Mouse (Mus musculus): Measurements from ENCODE around the gene Atp6v0c. TPM values are rescaled to one million over a fixed set of nuclear protein-coding genes. Genes with fewer than 3 reads are reported as not detected.

Gene Atp6v0c
- polyA plus RNA-seq, 1 experiment from 2014 or later, result 783 TPM

- Histone ChIP-seq H3K4me2 (ENCODE audit: low read depth, low read length) (peak overlapping the region; percentile 87), H3K27ac (ENCODE audit: low read length) (no peak overlapping the region), H3K9me3 (ENCODE audit: control insufficient read depth, low read length) (no peaks in the 10 kb centered on the region), H3K4me3 (ENCODE audit: low read length) (peak overlapping the region; percentile 50), H3K27me3 (replicated peaks; ENCODE audit: control insufficient read depth, insufficient read depth, low read length) (no peaks in the 10 kb centered on the region), H3K4me1 (ENCODE audit: control insufficient read depth, insufficient read depth, low read length) (peaks cover 8% of the 10 kb centered on the region; the same call in 1 of the 2 replicates), H3K9ac (ENCODE audit: low read depth, low read length) (peak overlapping the region; percentile 69), H3K36me3 (ENCODE audit: control insufficient read depth, insufficient read depth, low read length) (peaks cover 3% of the 10 kb centered on the region; the same call in 1 of the 2 replicates)
- under 1% methylated on average over 26 of the region's 26 CpGs for whole genome bisulfite sequencing
- peak; percentile 94 for ATAC-seq
Observed at GRCm38 (mm10) chr17:24151890-24152563, 17.5 kb downstream of the Atp6v0c start.

GRCm38 (mm10) chr17:24151382-24151781 is 18.1 kb downstream of the Atp6v0c start:
- Histone ChIP-seq H3K27ac (ENCODE audit: low read length) (no peak overlapping the region), H3K36me3 (ENCODE audit: control insufficient read depth, insufficient read depth, low read length) (peaks cover 3% of the 10 kb centered on the region; the same call in 1 of the 2 replicates), H3K4me2 (ENCODE audit: low read depth, low read length) (peak overlapping the region; percentile 87), H3K9ac (ENCODE audit: low read depth, low read length) (peak overlapping the region; percentile 69; the same call in 1 of the 2 replicates), H3K27me3 (replicated peaks; ENCODE audit: control insufficient read depth, insufficient read depth, low read length) (no peaks in the 10 kb centered on the region), H3K4me3 (ENCODE audit: low read length) (peak overlapping the region; percentile 50; the same call in 1 of the 2 replicates), H3K4me1 (ENCODE audit: control insufficient read depth, insufficient read depth, low read length) (peaks cover 8% of the 10 kb centered on the region; the same call in 1 of the 2 replicates), H3K9me3 (ENCODE audit: control insufficient read depth, low read length) (no peaks in the 10 kb centered on the region)
- ATAC-seq, result no peak
- WGBS, result 15% methylated on average over 7 of the region's 7 CpGs

- ATAC-seq, result no peak
- H3K4me3 ChIP-seq (ENCODE audit: low read length), result peak within 1 kb of the TSS; percentile 50
- H3K9ac ChIP-seq (ENCODE audit: low read depth, low read length), result peak within 1 kb of the TSS; percentile 69
- H3K36me3 ChIP-seq (ENCODE audit: control insufficient read depth, insufficient read depth, low read length), result peaks cover 3% of the 10 kb centered on the region; the same call in 1 of the 2 replicates
- no peak within 1 kb of the TSS for H3K27ac ChIP-seq (ENCODE audit: low read length)
- WGBS, result 83% methylated on average over 2 of the region's 2 CpGs
- H3K4me2 ChIP-seq (ENCODE audit: low read depth, low read length), result peak within 1 kb of the TSS; percentile 87
- H3K27me3 ChIP-seq (replicated peaks; ENCODE audit: control insufficient read depth, insufficient read depth, low read length), result no peaks in the 10 kb centered on the region
- peaks cover 8% of the 10 kb centered on the region; the same call in 1 of the 2 replicates for H3K4me1 ChIP-seq (ENCODE audit: control insufficient read depth, insufficient read depth, low read length)
- H3K9me3 ChIP-seq (ENCODE audit: control insufficient read depth, low read length), result no peaks in the 10 kb centered on the region
Observed at GRCm38 (mm10) chr17:24150824-24151223, 18.7 kb downstream of the Atp6v0c start, which contains the start of gene Pdpk1. Pdpk1 (minus strand) TSS chr17:24150924.

- H3K27ac ChIP-seq (ENCODE audit: low read length), result no peak overlapping the region
- ATAC-seq, result no peak
- no peak overlapping the region for H3K4me2 ChIP-seq (ENCODE audit: low read depth, low read length)
- H3K9me3 ChIP-seq (ENCODE audit: control insufficient read depth, low read length), result no peaks in the 10 kb centered on the region
- no peak overlapping the region for H3K4me3 ChIP-seq (ENCODE audit: low read length)
- peaks cover 8% of the 10 kb centered on the region; the same call in 1 of the 2 replicates for H3K4me1 ChIP-seq (ENCODE audit: control insufficient read depth, insufficient read depth, low read length)
- no peaks in the 10 kb centered on the region for H3K27me3 ChIP-seq (replicated peaks; ENCODE audit: control insufficient read depth, insufficient read depth, low read length)
- WGBS, result 88% methylated on average over 7 of the region's 7 CpGs
- H3K36me3 ChIP-seq (ENCODE audit: control insufficient read depth, insufficient read depth, low read length), result no peaks in the 10 kb centered on the region
- H3K9ac ChIP-seq (ENCODE audit: low read depth, low read length), result no peak overlapping the region
Observed at GRCm38 (mm10) chr17:24149421-24149820, 20.1 kb downstream of the Atp6v0c start.

- Histone ChIP-seq H3K27ac (ENCODE audit: low read length) (no peak overlapping the region), H3K4me2 (ENCODE audit: low read depth, low read length) (no peak overlapping the region), H3K27me3 (replicated peaks; ENCODE audit: control insufficient read depth, insufficient read depth, low read length) (no peaks in the 10 kb centered on the region), H3K4me1 (ENCODE audit: control insufficient read depth, insufficient read depth, low read length) (peaks cover 19% of the 10 kb centered on the region), H3K36me3 (ENCODE audit: control insufficient read depth, insufficient read depth, low read length) (no peaks in the 10 kb centered on the region), H3K9ac (ENCODE audit: low read depth, low read length) (no peak overlapping the region), H3K4me3 (ENCODE audit: low read length) (no peak overlapping the region), H3K9me3 (ENCODE audit: control insufficient read depth, low read length) (no peaks in the 10 kb centered on the region)
- no peak for ATAC-seq
- WGBS, result 42% methylated on average over 2 of the region's 2 CpGs
Observed at GRCm38 (mm10) chr17:24142897-24143296, 26.6 kb downstream of the Atp6v0c start.

- under 1% methylated on average over 53 of the region's 57 CpGs for WGBS
- H3K4me2 ChIP-seq (ENCODE audit: low read depth, low read length), result peak overlapping the region; percentile 68
Observed at GRCm38 (mm10) chr17:24141425-24141920, 28.0 kb downstream of the Atp6v0c start.

GRCm38 (mm10) chr17:24140845-24141424 is 28.6 kb downstream of the Atp6v0c start:
- peak overlapping the region; percentile 94 for H3K9ac ChIP-seq (ENCODE audit: low read depth, low read length)
- peak overlapping the region; percentile 87 for H3K27ac ChIP-seq (ENCODE audit: low read length)
- peak overlapping the region; percentile 97 for H3K4me3 ChIP-seq (ENCODE audit: low read length)
- H3K36me3 ChIP-seq (ENCODE audit: control insufficient read depth, insufficient read depth, low read length), result no peaks in the 10 kb centered on the region
- under 1% methylated on average over 37 of the region's 43 CpGs for WGBS
- no peaks in the 10 kb centered on the region for H3K27me3 ChIP-seq (replicated peaks; ENCODE audit: control insufficient read depth, insufficient read depth, low read length)
- peak overlapping the region; percentile 68 for H3K4me2 ChIP-seq (ENCODE audit: low read depth, low read length)
- ATAC-seq, result peak; percentile 78
- H3K4me1 ChIP-seq (ENCODE audit: control insufficient read depth, insufficient read depth, low read length), result peaks cover 23% of the 10 kb centered on the region
- no peaks in the 10 kb centered on the region for H3K9me3 ChIP-seq (ENCODE audit: control insufficient read depth, low read length)

More at GRCm38 (mm10) chr17:24141425-24141920, 28.0 kb downstream of the Atp6v0c start:
- Histone ChIP-seq H3K4me1 (ENCODE audit: control insufficient read depth, insufficient read depth, low read length) (peaks cover 23% of the 10 kb centered on the region), H3K4me3 (ENCODE audit: low read length) (peak overlapping the region; percentile 97), H3K27ac (ENCODE audit: low read length) (peak overlapping the region; percentile 87), H3K9ac (ENCODE audit: low read depth, low read length) (peak overlapping the region; percentile 94), H3K36me3 (ENCODE audit: control insufficient read depth, insufficient read depth, low read length) (no peaks in the 10 kb centered on the region), H3K9me3 (ENCODE audit: control insufficient read depth, low read length) (no peaks in the 10 kb centered on the region), H3K27me3 (replicated peaks; ENCODE audit: control insufficient read depth, insufficient read depth, low read length) (no peaks in the 10 kb centered on the region)
- peak; percentile 98 for ATAC-seq

- WGBS, result 79% methylated on average over 4 of the region's 4 CpGs
- peaks cover 23% of the 10 kb centered on the region for H3K4me1 ChIP-seq (ENCODE audit: control insufficient read depth, insufficient read depth, low read length)
- ATAC-seq, result no peak
- H3K27me3 ChIP-seq (replicated peaks; ENCODE audit: control insufficient read depth, insufficient read depth, low read length), result no peaks in the 10 kb centered on the region
- H3K36me3 ChIP-seq (ENCODE audit: control insufficient read depth, insufficient read depth, low read length), result no peaks in the 10 kb centered on the region
- H3K4me3 ChIP-seq (ENCODE audit: low read length), result 0 out of 2 replicates have a peak overlapping the region, but pooled peaks have one; percentile 97
- peak overlapping the region; percentile 68 for H3K4me2 ChIP-seq (ENCODE audit: low read depth, low read length)
- no peaks in the 10 kb centered on the region for H3K9me3 ChIP-seq (ENCODE audit: control insufficient read depth, low read length)
- H3K9ac ChIP-seq (ENCODE audit: low read depth, low read length), result peak overlapping the region; percentile 94; the same call in 1 of the 2 replicates
- no peak overlapping the region for H3K27ac ChIP-seq (ENCODE audit: low read length)
Observed at GRCm38 (mm10) chr17:24139968-24140367, 29.5 kb downstream of the Atp6v0c start.

- no peaks in the 10 kb centered on the region for H3K9me3 ChIP-seq (ENCODE audit: control insufficient read depth, low read length)
- H3K27ac ChIP-seq (ENCODE audit: low read length), result no peak overlapping the region
- no peak overlapping the region; the same call in 1 of the 2 replicates for H3K4me2 ChIP-seq (ENCODE audit: low read depth, low read length)
- no peaks in the 10 kb centered on the region for H3K36me3 ChIP-seq (ENCODE audit: control insufficient read depth, insufficient read depth, low read length)
- WGBS, result 81% methylated on average over 3 of the region's 3 CpGs
- H3K27me3 ChIP-seq (replicated peaks; ENCODE audit: control insufficient read depth, insufficient read depth, low read length), result no peaks in the 10 kb centered on the region
- ATAC-seq, result no peak
- H3K4me1 ChIP-seq (ENCODE audit: control insufficient read depth, insufficient read depth, low read length), result peaks cover 23% of the 10 kb centered on the region
- no peak overlapping the region for H3K4me3 ChIP-seq (ENCODE audit: low read length)
- no peak overlapping the region for H3K9ac ChIP-seq (ENCODE audit: low read depth, low read length)
Observed at GRCm38 (mm10) chr17:24139256-24139655, 30.2 kb downstream of the Atp6v0c start.

All from intestine, embryonic 16.5 days (tissue).